Mouse (Mus musculus) common myeloid progenitor, adult 5-6 weeks (primary cell): ENCODE results near the gene Gnb1. TPM values are rescaled to one million over a fixed set of nuclear protein-coding genes. Genes with fewer than 3 reads are reported as not detected.
A peak's percentile ranks its signal among the peaks of the same experiment; 100 is the strongest.
"Not testable (repeated sequence)": the region's sequence is repeated elsewhere in the genome, so short reads cannot be mapped to it uniquely, and the experiment has no call there.

ENCODE experiments used
- ATAC-seq: replicated peaks from 2 replicates; pipeline ENCODE4 v1.8.0; 2016; ENCODE audit warnings: low read depth, mild to moderate bottlenecking, moderate TSS enrichment, inconsistent platforms; ENCODE audit not compliant: poor library complexity, severe bottlenecking
- total RNA-seq: library from RNA; stranded (forward); fragments of 200-1000, 187-1606 nt; gene quantifications from 2 replicates; pipeline ENCODE4 v1.2.3, GENCODE M21; 2017

Gene Gnb1
- total RNA-seq, 1 experiment from 2014 or later: 208 TPM

DNA sequence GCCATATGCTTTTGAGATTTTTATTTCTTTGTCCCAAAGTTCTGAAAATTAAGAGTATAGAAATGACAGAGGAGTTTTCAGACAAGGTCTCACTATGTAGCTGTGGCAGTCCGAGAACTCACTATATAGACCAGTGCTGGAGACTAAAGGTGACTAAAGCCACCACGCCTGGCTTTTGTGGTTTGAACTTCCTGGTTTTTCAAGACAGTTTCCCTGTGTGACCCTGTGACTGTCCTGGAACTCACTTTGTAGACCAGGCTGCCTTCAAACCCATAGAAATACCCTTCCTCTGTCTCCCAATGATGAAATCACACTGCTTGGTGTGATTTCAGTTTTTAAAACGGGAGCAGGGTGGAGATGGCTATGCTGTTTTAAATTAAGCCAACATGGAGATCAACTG, 38.1 kb downstream of the Gnb1 start:
- no peak for ATAC-seq

DNA sequence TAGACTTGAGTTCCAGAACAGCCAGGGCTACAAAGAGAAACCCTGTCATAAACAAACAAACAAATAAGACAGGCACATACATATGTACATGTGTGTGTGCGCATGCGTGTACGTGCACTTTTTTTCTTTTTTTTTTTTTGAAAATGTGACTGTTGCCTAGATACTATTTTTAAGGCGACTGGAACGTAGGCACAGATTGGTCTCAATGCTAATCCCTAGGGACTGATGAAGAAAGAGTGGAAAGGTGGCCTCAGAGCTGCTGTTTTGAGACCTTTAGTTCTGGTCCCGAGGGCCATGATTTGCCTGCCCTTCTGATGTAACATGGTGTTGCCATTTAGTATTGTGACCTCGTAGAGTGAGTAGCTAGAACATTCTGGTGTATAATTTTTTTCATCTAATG, 58.8 kb downstream of the Gnb1 start:
- ATAC-seq: no peak

DNA sequence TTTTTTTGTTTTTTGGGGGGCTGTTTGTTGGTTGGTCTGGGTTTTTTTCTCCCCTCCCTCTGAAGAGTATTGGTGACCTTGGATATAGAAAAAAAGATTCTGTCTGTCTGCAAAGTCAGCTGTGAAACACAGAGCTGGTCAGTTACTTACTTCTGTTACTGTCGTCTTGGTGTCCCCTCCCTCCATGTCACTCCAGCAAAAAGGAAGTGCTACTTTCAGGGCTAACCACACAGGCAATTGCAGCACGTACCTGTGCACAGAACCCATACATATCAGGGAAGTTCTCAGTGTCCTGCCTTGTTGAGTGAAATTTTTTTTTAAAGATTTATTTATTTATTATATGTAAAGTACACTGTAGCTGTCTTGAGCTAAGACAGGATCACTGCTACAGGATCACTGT, 59.3 kb downstream of the Gnb1 start:
- ATAC-seq: peak; percentile 42; the same call in 1 of the 2 replicates

DNA sequence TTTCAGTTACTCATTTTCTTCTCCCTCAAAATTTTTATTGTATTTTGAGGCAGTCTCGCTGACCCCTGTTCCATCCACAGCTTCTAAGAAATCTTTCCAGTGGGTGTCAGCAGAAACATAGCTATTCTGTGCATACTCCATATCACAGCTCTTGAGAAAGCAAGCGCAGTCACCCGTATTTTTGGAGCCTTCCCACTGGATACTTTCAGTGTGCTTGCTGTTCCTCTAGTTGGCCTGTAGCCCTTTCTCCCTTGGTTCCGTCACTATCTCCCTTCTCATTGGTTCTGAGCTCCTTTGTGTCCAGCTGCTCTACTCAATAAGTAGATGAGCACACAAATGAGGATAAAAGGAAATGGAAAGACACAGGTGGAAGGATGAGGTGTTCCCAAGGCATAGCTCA, 59.9 kb downstream of the Gnb1 start:
- ATAC-seq: no peak

DNA sequence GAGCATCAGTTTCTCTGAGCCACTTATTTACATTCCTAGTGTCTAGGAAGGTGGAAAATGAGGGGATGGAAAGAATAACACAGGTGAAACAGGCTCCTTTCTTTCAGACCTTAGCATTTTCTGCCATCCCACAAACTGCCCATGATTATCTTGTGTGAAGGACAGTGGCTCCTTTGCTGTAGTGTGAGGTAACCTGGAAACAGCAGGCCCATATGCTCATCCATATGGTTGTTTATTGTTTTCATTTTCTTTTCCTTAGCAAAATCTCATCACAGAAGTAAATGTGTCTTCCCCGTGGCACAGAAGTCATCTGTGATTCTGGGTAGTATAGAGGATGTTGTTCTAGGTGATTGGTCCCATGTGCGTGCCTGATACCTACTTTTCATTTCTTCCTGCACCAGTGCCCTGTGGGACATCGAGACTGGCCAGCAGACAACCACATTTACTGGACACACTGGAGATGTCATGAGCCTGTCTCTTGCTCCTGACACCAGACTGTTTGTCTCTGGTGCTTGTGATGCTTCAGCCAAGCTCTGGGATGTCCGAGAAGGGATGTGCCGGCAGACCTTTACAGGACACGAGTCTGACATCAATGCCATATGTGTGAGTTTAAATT, 61.9 kb downstream of the Gnb1 start:
- no peak for ATAC-seq

DNA sequence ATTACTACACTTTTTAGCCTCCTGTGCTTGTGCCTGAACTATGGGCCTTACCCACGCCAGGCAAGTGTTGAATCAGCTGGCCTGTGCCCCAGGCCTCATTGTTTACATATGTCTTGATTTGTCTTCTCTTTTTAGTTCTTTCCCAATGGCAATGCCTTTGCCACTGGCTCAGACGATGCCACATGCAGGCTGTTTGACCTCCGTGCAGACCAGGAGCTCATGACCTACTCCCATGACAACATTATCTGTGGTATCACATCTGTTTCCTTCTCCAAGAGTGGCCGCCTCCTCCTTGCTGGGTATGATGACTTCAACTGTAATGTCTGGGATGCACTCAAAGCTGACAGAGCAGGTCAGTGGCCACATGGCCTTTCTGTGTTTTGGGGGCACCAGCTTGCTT, 63.7 kb downstream of the Gnb1 start:
- peak; percentile 45 for ATAC-seq

DNA sequence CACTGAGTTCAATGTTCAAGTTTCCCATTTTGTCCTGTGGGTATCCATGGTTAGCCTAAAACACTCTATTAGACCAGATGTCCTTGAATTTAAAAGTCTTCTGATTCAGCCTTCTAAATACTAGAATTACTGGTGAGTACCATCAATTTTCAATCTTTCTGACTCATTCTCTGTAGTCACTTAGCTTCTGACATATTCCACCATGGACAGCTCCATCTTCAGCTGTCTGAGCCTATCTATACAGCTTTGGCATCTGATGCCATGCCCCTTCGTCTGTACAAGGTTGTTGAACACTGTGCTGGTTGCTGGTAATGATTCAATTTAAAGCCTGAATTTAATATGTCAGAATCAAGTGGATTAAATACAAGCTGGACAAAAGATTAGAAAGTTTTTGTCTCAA, 64.3 kb downstream of the Gnb1 start:
- ATAC-seq: no peak

DNA sequence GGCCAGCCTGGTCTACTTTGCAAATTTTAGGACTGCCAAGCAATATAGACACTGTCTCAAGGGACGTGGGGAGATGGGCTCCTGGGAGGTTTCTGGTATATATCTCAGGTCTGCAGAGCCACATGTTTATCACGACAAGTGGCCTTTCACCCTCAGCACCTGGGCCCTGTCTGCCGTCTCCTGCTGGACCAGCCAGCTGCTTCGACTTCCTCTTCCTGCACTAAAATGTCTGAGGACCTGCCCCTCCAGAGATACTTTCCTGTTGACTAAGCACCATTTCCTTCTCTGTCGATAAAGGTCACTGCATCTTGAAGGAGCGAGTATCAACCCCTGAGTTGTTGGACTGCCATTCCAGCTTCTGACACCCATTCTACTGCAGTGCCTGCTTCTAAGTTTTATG, 68.3 kb downstream of the Gnb1 start:
- no peak for ATAC-seq

DNA sequence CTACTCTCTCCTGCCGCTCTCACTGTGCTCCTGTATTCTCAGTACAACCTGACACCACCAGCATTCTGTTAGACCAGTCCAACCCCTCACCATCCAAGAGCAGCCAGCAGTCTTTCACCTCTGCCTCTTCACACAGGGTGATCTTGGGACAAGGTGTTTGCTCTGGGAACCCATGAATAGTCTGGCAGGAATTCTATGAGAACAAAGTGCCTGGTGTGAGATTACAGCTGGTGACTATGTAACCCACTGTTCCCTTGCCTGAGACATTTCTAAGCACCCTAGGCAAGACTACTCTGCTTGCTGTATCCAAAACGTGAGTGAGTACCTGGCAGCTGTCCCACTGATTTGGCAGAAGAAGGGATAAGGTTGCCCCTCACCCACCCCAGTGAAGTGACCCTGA, 69.8 kb downstream of the Gnb1 start:
- no peak for ATAC-seq

DNA sequence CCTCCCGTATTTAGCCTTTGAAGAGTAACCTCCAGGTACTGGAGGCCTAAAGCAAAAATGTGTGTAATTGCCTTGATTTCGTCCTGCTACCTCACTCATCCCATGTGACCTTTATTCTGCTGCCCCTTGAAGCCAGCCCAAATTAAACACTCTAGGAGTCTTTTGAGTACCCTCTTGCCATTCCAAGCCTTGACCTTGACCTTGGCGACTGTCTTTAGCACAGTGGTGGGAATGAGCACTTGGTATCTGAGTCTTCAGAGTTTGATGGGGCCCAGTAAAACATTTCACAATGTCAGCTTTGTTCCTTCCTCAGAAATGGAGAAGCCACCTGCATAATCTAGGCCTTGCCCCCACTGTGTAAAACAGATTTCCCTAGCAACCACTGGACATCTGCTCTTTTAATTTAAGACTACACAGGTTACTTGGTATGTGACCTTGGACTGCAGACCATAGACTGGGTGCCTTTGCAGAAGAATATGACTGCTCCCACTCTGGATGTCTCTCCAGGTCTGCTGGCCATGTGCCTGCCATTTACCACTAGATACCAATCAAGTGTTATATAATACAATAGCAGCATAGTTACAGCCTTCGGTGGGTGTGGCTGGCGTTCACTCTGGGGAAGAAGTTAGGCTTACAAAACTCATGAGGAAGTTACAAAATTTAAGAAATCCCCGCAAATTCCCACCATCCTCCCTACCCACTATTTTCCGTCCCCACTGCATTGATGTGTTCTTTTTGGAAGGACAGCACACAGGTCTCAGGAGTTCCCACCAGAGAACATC, 70.7 kb downstream of the Gnb1 start, which contains the start of gene Nadk:
Gene Nadk, plus strand, starts transcription at position 718 of the 782 bp plus-strand sequence.
- peak; percentile 20 for ATAC-seq

DNA sequence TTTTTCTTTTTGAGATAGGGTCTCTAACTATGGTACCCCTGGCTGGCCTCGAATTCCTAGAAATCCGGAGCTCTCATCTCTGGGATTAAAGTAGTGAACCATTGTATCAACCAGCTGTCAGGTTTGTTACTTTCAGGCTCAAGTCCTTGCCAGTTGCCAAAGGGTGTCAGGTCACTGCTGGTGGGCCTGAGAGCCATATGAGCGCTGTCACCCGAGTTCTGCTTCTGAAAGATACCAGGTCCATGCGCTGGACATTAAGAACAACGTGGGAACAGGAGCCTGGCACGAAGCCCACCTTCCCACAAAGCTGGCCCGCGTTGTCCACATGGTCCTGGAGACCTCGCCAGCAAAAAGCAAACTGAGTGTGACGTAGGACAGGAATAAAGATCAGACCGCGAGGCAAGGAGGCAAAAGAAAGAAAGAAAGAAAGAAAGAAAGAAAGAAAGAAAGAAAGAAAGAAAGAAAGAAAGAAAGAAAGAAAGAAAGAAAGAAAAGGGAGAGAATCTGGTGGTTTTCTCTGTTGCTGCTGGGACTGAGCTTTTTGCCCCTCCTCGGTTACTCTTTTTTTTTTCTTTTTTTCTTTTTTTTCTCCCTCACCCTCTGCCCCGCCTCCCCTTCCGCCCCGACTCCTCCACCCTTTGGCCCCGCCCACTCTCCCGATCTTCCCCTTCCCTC, 71.7 kb downstream of the Gnb1 start:
- no peak for ATAC-seq

DNA sequence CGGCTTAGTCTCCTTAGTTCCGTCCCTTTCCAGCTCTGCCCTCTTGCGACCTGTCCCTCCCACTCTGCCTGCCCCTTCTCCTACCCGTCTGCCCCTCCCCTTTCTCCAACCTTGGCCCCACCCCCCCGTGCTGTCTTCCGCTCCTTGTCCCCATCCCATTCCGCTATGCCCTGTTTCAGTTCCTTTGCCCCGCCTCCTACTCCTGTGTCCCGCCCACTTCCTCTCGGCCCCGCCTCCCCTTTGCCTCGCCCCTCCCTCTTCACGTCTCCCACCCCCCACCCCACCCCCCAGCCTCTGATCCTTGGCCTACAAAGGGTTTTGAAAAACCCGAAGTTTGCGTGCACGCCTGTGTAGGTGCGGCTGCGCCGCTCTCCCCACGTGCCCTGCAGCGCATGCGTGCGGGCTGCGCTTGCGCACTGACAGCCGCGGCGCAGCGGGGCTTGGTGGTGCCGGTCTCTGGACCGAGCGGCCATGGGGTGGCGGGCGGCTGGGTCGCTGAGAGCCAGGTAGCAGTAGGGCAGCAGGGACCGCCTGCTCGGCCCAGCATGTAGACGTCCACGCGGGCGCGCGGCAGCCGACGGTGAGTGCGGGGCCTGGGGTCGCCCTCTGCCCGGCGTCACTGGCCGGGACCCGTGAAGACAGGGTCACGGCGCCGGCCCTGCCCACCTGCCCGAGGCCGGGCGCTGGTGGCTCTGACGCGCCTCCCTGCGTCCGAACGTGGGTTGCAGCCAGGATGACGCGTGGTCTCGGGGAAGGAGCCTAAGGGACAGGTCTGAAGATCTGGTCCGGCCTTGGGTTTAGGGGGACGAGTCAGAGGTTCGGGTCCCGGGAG, 72.5 kb downstream of the Gnb1 start:
- peak; percentile 80 for ATAC-seq

DNA sequence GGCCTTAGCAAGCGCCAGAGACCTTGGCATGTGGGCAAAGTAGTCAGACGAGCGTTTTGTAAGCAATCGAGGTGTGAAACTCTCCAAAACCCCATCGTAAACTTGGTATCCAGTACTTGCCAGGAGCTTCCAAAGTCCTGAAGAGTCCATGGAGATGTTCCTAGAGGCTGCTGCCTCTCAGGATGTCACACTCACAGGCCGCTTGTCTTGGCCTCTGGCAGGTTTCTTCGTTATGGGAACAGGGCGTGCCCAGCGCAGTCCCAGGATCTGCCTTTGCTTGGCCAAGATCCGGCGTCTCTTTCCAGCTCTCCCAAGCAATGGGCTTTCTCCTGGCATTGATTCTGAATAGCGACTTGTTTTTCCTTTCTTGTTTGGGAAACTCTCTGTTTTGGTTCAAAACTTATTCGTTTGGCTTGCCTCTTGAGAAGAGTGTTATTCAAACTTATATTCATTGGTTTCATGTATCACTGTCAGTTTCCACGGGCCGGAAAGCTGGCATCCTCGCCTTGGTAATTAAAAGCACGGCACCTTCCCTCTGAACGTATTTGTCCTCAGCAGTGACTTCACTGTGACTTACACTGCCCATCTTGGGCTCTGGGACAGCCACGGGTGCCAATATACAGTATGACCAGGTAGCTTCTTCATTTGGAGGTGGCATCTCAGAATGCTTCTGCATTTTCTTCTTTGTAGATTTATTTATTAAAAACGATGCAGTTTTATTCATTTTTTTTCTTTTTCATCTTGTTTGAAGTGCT, 73.3 kb downstream of the Gnb1 start:
- no peak for ATAC-seq

DNA sequence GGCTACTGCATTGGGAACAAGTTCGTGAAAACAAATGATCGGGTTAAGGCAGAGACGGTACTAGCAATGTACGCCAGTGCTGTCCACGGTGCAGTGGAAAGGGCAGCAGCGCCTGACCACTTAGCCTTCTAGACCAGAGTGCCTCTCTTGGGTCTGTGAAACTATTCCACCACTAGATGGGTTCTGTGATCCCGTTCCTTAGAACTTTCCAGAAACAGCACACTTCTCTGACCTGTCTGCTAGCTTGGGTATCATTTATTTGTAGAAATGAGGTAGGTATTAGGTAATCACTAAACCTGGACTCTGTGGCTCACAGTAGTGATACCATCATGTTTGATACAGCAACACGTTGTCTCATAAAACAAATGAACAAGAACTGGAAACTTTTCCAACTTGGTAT, 75.4 kb downstream of the Gnb1 start:
- ATAC-seq: no peak

DNA sequence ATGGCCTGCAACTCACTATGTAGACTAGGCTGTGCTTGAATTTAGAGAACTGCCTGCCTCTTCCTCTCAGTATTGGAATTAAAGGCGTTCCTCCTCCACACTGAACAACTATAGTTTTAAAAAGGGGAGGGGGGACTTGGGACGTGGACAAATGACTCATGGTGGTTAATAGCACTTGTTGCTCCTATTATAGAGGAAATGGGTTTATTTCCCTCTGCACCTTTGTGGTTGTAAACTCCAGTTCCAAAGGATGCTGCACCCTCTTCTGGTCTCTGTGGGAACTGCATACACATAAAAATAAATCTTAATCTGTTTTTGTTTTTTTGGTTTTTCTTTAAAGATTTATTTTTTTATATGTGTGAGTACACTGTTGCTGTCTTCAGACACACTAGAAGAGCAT, 77.0 kb downstream of the Gnb1 start:
- ATAC-seq: peak; percentile 30

DNA sequence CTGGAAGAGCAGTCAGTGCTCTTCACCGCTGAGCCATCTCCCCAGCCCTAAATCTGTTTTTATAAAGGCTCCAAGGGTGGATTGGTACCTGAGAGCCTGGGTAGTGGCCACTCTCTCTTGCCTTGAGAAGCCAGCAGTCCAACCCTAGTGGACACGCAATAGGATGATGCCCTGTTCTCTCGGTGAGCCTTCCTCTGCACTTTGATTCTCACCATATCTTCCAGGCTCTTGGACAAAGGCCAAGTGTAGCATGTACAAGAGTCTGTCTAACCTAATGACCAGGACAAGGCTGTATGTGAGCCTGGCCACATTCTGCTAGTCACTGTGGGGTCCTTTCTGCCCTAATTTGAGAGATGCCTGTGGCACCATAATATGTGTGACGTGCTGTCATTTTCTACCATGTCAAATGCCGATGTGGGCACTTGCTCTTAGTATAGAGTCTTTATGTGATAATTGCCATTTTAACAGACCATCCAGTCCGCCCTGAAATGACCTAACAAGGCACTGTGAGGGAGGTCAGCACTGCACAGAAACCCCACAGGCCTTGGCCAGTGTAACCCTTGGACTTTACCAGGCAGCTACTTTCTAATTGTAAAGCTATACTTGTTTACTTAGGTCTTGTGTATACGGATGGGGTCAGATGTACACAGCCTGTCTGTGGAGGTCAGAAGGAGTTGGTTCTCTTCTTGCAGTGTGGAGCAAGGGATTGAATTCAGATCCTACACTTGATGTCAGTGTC, 77.6 kb downstream of the Gnb1 start:
- no peak for ATAC-seq

DNA sequence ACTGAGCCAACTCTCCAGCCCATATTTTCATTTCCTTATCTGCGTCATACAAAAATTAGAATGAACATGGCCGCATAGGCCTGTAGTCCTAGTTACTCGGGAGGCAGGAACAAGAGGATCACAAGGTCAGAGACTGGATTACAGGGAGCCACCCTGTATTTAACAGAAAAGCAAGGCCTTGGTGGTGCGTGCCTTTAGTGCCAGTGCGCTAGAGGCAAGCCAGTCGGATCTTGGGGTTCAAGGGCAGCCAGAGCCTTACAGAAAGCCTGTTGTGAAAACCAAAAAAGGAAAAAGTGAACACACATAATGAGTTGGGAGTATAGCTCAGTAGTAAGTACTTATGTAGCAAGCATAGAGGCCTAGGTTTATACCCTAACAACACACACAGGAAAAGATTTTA, 78.7 kb downstream of the Gnb1 start:
- no peak for ATAC-seq

DNA sequence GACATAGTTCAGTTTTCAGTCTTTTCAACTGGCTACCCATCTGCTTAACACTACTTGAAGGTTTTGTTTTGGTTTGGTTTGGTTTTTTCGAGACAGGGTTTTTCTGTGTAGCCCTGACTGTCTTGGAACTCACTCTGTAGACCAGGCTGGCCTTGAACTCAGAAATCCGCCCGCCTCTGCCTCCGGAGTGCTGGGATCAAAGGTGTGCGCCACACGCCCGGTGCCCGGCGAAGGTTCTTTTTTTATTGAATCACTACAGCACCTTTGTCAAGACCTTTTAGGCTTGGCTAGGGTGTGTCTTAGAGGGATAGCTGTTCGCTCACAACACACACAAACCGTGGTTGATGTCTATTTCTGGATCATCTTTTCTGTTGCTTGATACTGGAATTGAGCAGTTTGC, 79.2 kb downstream of the Gnb1 start:
- ATAC-seq: not testable (repeated sequence)

DNA sequence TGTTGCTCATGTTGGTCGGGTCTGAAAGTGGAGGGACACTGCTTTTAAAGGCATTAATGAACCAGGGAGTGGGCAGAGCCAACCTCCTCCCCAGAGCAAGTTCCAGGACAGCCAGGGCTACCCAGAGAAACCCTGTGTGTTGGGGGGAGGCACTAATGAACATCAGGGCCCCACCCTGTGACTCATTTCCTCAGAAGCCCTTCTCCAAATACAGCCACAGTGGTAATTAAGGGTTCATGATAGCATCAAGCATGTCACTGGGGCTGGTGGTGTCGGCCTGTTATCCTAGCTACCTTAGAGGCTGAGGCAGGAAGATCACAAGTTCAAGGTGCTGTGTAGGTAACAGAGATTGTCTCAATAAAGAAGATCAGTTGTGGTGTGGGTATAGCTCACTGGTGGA, 80.3 kb downstream of the Gnb1 start:
- peak; percentile 4; the same call in 1 of the 2 replicates for ATAC-seq
